Mouse (Mus musculus) C2C12 (cell line): Measurements from ENCODE around the gene Vill.

Experiments
- CTCF ChIP-seq: IDR thresholded peaks from one replicate; pipeline ENCODE4 v1.5.1; 2011; ENCODE audit not compliant: control insufficient read depth, insufficient read depth, insufficient read length
- FOSL1 ChIP-seq: IDR thresholded peaks from one replicate; pipeline ENCODE4 v1.8.0; 2011; ENCODE audit warnings: mild to moderate bottlenecking, low read length; ENCODE audit not compliant: poor library complexity, insufficient read depth, severe bottlenecking

DNA sequence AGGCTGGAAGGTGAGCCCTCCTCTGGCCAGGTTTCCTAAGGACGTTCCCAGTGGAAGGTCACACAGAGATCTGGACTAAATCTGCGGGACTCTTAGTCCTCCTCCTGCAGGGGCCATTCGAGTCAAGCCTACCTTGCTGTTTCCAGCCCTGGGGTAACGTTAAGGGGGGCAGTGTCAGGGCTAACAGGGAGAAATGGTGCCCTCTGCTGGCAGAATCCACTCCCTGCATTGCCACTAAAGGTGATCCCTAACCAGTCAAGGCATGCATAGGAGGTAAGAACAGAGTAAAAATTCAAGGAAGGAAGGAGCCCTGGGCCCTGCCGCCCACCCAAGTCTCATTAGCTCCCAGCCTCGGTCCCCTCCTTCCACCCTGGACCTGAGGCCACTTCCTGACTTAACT, 15.0 kb downstream of the Vill start:
- peak; percentile 91 for TF ChIP-seq CTCF
- no peak for TF ChIP-seq FOSL1
